Mouse (Mus musculus) hindbrain, embryonic 12.5 days (tissue): Measurements from ENCODE around the gene 2700049A03Rik. TPM values are rescaled to one million over a fixed set of nuclear protein-coding genes. Genes with fewer than 3 reads are reported as not detected.
"Not testable (repeated sequence)": the region's sequence is repeated elsewhere in the genome, so short reads cannot be mapped to it uniquely, and the experiment has no call there.

ENCODE experiments used
- ATAC-seq: fragments of 200-750 bp; cut with Nextera tagmentation; 2 replicates; pipeline ENCODE4 v1.8.0; 2017; ENCODE audit warnings: moderate TSS enrichment; ENCODE audit not compliant: low FRiP score
- H3K27ac ChIP-seq: fragments of 300-500 bp; sonication (generic); 2 replicates; pipeline ENCODE4 v1.5.1; 2016; ENCODE audit warnings: mild to moderate bottlenecking
- H3K27me3 ChIP-seq: fragments of 300-500 bp; sonication (generic); 2 replicates; pipeline ENCODE4 v1.6.1; 2016; ENCODE audit warnings: mild to moderate bottlenecking
- H3K36me3 ChIP-seq: fragments of 300-500 bp; sonication (generic); 2 replicates; pipeline ENCODE4 v1.6.1; 2016; ENCODE audit warnings: mild to moderate bottlenecking
- H3K4me1 ChIP-seq: fragments of 300-500 bp; sonication (generic); 2 replicates; pipeline ENCODE4 v1.6.1; 2016
- H3K4me2 ChIP-seq: fragments of 300-500 bp; sonication (generic); replicated peaks from 2 replicates; pipeline ENCODE4 v1.6.1; 2016; ENCODE audit warnings: mild to moderate bottlenecking
- H3K4me3 ChIP-seq: fragments of 300-500 bp; sonication (generic); 2 replicates; pipeline ENCODE4 v1.5.1; 2016; ENCODE audit warnings: mild to moderate bottlenecking
- H3K9ac ChIP-seq: fragments of 300-500 bp; sonication (generic); 2 replicates; pipeline ENCODE4 v1.6.1; 2016; ENCODE audit warnings: mild to moderate bottlenecking, moderate library complexity
- H3K9me3 ChIP-seq: fragments of 300-500 bp; sonication (generic); replicated peaks from 2 replicates; pipeline ENCODE4 v1.6.1; 2016; ENCODE audit warnings: mild to moderate bottlenecking
- WGBS: fragments of 180-500 bp; shearing (Covaris S2); methylation state at CpG from one replicate; pipeline ENCODE4 v1.1.7; 2016; 5-methylcytosine and 5-hydroxymethylcytosine counted together
- polyA plus RNA-seq: library from polyadenylated mRNA; unstranded; fragments of >200 nt; fragmentation: Nextera tagmentation; extraction: Ambion mirVana; gene quantifications from 2 replicates; pipeline ENCODE4 v1.2.1, GENCODE M21; 2016

2700049A03Rik gene
- 17.9 and 18.6 TPM in 2 replicates for polyA plus RNA-seq

DNA sequence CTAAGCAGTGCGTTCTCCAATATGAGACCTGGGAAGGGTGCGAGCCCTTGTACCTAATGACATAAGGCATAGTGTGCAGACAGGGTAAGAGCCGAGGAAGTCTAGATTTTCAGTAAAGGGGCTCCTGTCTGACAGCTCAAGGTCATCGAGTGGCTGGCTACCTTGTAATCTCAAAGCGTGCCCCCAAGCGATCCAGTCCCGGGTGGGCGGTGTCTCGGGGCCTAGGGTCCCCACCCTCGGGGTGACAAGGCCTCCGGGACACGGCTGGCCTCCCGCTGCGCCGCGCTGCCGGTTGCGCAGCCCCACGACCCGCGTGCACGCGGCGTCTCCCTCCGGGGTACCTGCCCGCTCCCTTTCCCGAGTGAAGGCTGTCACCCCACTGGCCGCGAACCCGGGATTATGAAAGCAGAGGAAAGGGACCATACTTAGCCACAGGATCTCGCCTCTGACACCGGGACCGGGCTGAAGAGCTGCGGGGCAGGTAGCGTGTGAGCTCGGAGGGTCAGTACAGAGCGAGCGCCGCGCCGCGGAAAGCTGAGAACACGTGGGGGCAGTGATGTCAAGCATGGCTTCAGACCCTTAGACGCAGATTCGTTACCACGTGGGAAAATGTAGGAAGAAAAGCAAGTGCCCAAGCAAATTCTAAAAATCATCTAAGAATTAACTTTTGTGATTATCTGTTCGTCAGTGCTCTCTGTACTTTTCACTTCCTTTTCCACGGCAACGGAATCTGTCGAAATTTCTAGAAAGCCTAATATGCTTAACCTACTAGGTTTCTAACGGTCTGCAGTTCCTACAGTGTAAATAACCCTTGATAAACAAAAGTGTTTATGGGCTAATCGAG lies at the start of gene 2700049A03Rik, which contains the start of gene Timm9:
Gene 2700049A03Rik (plus strand): TSS at position 719 of the 844 bp plus-strand sequence.
Gene Timm9 (minus strand): TSS at position 555 of the 844 bp plus-strand sequence.
- H3K36me3 ChIP-seq, result peaks cover 28% of the 10 kb centered on the region
- peak; percentile 95 for ATAC-seq
- under 1% methylated on average over 52 of the region's 52 CpGs for WGBS

DNA sequence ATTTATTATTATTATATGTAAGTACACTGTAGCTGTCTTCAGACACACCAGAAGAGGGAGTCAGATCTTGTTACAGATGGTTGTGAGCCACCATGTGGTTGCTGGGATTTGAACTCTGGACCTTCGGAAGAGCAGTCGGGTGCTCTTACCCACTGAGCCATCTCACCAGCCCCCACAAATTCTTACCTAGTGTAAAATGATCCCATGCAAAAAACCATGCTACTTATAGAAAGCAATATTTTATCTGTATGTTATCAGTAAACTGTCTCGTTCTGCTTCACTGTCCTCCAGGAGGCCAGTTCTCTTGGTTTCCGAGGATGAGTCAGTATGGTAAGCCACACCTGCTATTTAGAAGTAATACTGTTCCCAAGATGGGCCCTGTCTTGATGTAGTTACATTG lies 32.4 kb upstream of the 2700049A03Rik start:
- H3K9me3 ChIP-seq, H3K4me3 ChIP-seq, H3K27me3 ChIP-seq, H3K4me1 ChIP-seq, H3K4me2 ChIP-seq, H3K27ac ChIP-seq, ATAC-seq, H3K9ac ChIP-seq, H3K36me3 ChIP-seq: not testable (repeated sequence)
- WGBS, result 95% methylated on average over 4 of the region's 4 CpGs

More for the DNA sequence above, at the start of gene 2700049A03Rik, which contains the start of gene Timm9:
- peaks cover 23% of the 10 kb centered on the region for H3K4me1 ChIP-seq
- H3K4me3 ChIP-seq, result peak within 1 kb of the TSS; percentile 74
- no peaks in the 10 kb centered on the region for H3K9me3 ChIP-seq
- peak within 1 kb of the TSS; percentile 90 for H3K9ac ChIP-seq
- peak within 1 kb of the TSS; percentile 74 for H3K27ac ChIP-seq
- H3K27me3 ChIP-seq, result no peaks in the 10 kb centered on the region
- peak within 1 kb of the TSS; percentile 90 for H3K4me2 ChIP-seq

DNA sequence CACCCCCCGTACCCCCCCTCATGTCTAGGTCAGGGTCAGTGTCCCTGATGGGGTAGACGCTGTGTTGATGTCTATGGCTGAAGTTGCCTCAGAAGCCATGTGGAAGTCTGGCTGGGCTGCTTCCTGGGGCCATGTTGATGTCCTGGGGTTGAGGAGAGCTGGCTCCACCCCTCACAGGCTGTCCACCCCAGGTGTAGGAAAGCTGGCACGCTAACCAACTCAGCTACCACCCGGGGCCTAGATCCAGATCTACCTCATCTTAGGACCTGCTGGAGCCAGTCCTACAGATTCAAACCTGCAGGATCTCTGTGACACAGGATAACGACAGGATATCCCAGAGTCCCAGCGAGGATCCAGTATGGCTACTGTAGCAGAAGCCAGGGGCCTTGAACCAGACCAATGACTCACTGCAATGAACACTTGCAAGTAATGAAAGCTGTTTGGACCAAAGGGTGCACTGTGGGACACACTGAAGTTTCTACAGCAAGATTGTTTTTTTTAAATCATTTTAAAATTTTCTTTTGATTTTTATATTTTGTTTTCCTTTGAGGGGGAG lies 29.4 kb upstream of the 2700049A03Rik start:
- Histone ChIP-seq H3K4me2 (no peak overlapping the region), H3K4me1 (peaks cover 4% of the 10 kb centered on the region; the same call in 1 of the 2 replicates), H3K9me3 (no peaks in the 10 kb centered on the region), H3K9ac (no peak overlapping the region), H3K4me3 (no peak overlapping the region), H3K36me3 (no peaks in the 10 kb centered on the region), H3K27ac (no peak overlapping the region), H3K27me3 (peaks cover 9% of the 10 kb centered on the region; the same call in 1 of the 2 replicates)
- 84% methylated on average over 6 of the region's 6 CpGs for WGBS
- ATAC-seq, result no peak

- H3K4me3 ChIP-seq, result peak within 1 kb of the TSS; percentile 20
- H3K27ac ChIP-seq, result no peak within 1 kb of the TSS
- 9% methylated on average over 33 of the region's 33 CpGs for WGBS
- H3K27me3 ChIP-seq, result peaks cover 9% of the 10 kb centered on the region; the same call in 1 of the 2 replicates
- no peaks in the 10 kb centered on the region for H3K36me3 ChIP-seq
- peak within 1 kb of the TSS; percentile 49 for H3K4me2 ChIP-seq
- no peaks in the 10 kb centered on the region for H3K9me3 ChIP-seq
- H3K4me1 ChIP-seq, result peaks cover 12% of the 10 kb centered on the region; the same call in 1 of the 2 replicates
- H3K9ac ChIP-seq, result 0 out of 2 replicates have a peak within 1 kb of the TSS, but pooled peaks have one; percentile 32
- no peak for ATAC-seq
Measured at GRCm38 (mm10) chr12:71111331-71111730, 25.3 kb upstream of the 2700049A03Rik start, which contains the start of gene Tomm20l. TSS of gene Tomm20l (plus strand) at chr12:71111428.

GRCm38 (mm10) chr12:71113074-71113473 lies 23.6 kb upstream of the 2700049A03Rik start:
- no peak overlapping the region for H3K9ac ChIP-seq
- 83% methylated on average over 10 of the region's 10 CpGs for WGBS
- H3K4me3 ChIP-seq, result no peak overlapping the region
- peaks cover 12% of the 10 kb centered on the region; the same call in 1 of the 2 replicates for H3K4me1 ChIP-seq
- no peaks in the 10 kb centered on the region for H3K36me3 ChIP-seq
- no peak overlapping the region for H3K27ac ChIP-seq
- H3K9me3 ChIP-seq, result no peaks in the 10 kb centered on the region
- H3K4me2 ChIP-seq, result no peak overlapping the region
- ATAC-seq, result no peak
- peaks cover 9% of the 10 kb centered on the region; the same call in 1 of the 2 replicates for H3K27me3 ChIP-seq

GRCm38 (mm10) chr12:71113675-71114288 lies 22.9 kb upstream of the 2700049A03Rik start:
- ATAC-seq, result no peak
- H3K4me1 ChIP-seq, result peaks cover 12% of the 10 kb centered on the region; the same call in 1 of the 2 replicates
- H3K27ac ChIP-seq, result no peak overlapping the region
- H3K9me3 ChIP-seq, result no peaks in the 10 kb centered on the region
- peaks cover 9% of the 10 kb centered on the region; the same call in 1 of the 2 replicates for H3K27me3 ChIP-seq
- no peak overlapping the region for H3K4me3 ChIP-seq
- H3K4me2 ChIP-seq, result no peak overlapping the region
- no peaks in the 10 kb centered on the region for H3K36me3 ChIP-seq
- WGBS, result 34% methylated on average over 12 of the region's 12 CpGs
- no peak overlapping the region for H3K9ac ChIP-seq

GRCm38 (mm10) chr12:71116411-71116810 lies 20.2 kb upstream of the 2700049A03Rik start:
- Histone ChIP-seq H3K36me3 (no peaks in the 10 kb centered on the region), H3K9ac (no peak overlapping the region), H3K9me3 (no peaks in the 10 kb centered on the region), H3K4me1 (peaks cover 9% of the 10 kb centered on the region; the same call in 1 of the 2 replicates), H3K27ac (no peak overlapping the region), H3K4me2 (no peak overlapping the region), H3K4me3 (no peak overlapping the region), H3K27me3 (peaks cover 2% of the 10 kb centered on the region; the same call in 1 of the 2 replicates)
- 74% methylated on average over 5 of the region's 5 CpGs for WGBS
- no peak for ATAC-seq

DNA sequence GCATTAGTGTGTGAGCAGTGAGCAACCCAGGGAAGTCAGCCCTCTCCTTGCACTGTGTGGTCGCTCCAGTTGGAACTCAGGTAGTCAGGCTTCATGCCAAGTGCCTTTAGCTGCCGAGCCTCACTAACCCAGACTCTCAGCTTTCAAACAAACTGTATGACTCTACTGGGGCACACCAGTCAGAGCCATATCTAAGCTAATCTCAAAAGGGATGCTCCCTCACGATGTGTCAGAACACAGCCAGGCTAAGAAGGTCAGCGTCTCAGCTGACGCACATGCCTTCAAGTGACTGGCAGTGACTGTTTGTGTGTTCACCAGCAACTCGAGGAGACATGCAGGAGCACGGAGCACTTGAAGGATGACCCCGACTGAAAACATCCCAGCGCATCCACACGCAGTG lies 13.9 kb upstream of the 2700049A03Rik start:
- ATAC-seq, result no peak
- Histone ChIP-seq H3K9me3 (no peaks in the 10 kb centered on the region), H3K27ac (no peak overlapping the region), H3K36me3 (peaks cover 31% of the 10 kb centered on the region), H3K27me3 (no peaks in the 10 kb centered on the region), H3K9ac (no peak overlapping the region), H3K4me1 (no peaks in the 10 kb centered on the region), H3K4me3 (no peak overlapping the region), H3K4me2 (no peak overlapping the region)
- 92% methylated on average over 10 of the region's 10 CpGs for WGBS

- Histone ChIP-seq H3K9me3 (no peaks in the 10 kb centered on the region), H3K36me3 (peaks cover 31% of the 10 kb centered on the region), H3K27me3 (no peaks in the 10 kb centered on the region), H3K4me2 (no peak overlapping the region), H3K4me3 (no peak overlapping the region), H3K9ac (no peak overlapping the region), H3K27ac (no peak overlapping the region), H3K4me1 (no peaks in the 10 kb centered on the region)
- WGBS, result 93% methylated on average over 9 of the region's 9 CpGs
- no peak for ATAC-seq
Measured at GRCm38 (mm10) chr12:71123286-71123685, 13.4 kb upstream of the 2700049A03Rik start.

- Histone ChIP-seq H3K27me3 (no peaks in the 10 kb centered on the region), H3K27ac (no peak overlapping the region), H3K4me2 (peak overlapping the region; percentile 73), H3K9me3 (no peaks in the 10 kb centered on the region), H3K36me3 (peaks cover 25% of the 10 kb centered on the region), H3K4me3 (peak overlapping the region; percentile 74; the same call in 1 of the 2 replicates), H3K9ac (no peak overlapping the region), H3K4me1 (peaks cover 23% of the 10 kb centered on the region)
- no peak for ATAC-seq
- 36% methylated on average over 5 of the region's 5 CpGs for WGBS
Measured at GRCm38 (mm10) chr12:71135581-71135980, 1.1 kb upstream of the 2700049A03Rik start.

GRCm38 (mm10) chr12:71136974-71137491 lies 385 bp downstream of the 2700049A03Rik start:
- Histone ChIP-seq H3K36me3 (peaks cover 28% of the 10 kb centered on the region), H3K9ac (peak overlapping the region; percentile 90), H3K4me3 (peak overlapping the region; percentile 74), H3K4me2 (peak overlapping the region; percentile 90), H3K27me3 (no peaks in the 10 kb centered on the region), H3K9me3 (no peaks in the 10 kb centered on the region), H3K4me1 (peaks cover 23% of the 10 kb centered on the region), H3K27ac (peak overlapping the region; percentile 74)
- WGBS, result under 1% methylated on average over 30 of the region's 30 CpGs
- ATAC-seq, result peak; percentile 87
